Mouse (Mus musculus) left cerebral cortex, adult 18-20 months (tissue): Measurements from ENCODE around the gene Copz2. TPM values are rescaled to one million over a fixed set of nuclear protein-coding genes. Genes with fewer than 3 reads are reported as not detected.
A peak's percentile ranks its signal among the peaks of the same experiment; 100 is the strongest.
"Not testable (repeated sequence)": the region's sequence is repeated elsewhere in the genome, so short reads cannot be mapped to it uniquely, and the experiment has no call there.

ENCODE experiments used
- DNase-seq, 2 experiments: peaks; one replicate each; pipeline ENCODE4 v3.0.0; 2021 to 2022; ENCODE audit warnings: low spot score in 2 of 2, mixed read lengths in 1 of 2
- total RNA-seq, 2 experiments: library from RNA; stranded (reverse); gene quantifications; 2 replicates each; pipeline ENCODE4 v1.2.3; 2021

Gene Copz2
- total RNA-seq, 2 experiments from 2014 or later = 5.9 to 6.3 TPM

- DNase-seq = no peak
These were observed 21.8 kb upstream of the Copz2 start for GRCm38 (mm10) chr11:96827917-96828316.

DNA sequence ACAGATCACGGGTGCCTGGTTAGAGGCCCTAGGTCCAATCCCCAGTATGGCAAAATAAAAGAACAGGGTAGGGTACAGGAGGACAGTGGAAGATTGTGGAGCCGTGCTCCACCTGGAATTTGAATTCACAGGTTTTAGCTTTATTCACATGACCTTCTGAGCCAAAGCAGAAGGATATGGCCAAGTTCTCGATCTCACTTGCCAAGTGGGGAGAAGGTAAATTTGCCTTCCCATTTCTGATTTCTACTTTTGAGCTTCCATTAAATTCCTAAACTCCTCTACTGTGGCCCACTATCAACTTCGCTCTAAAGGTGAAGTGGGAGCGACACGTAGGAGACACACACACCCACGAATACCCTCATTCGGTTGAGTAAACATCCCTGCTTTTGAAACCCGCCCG, 20.8 kb upstream of the Copz2 start:
- DNase-seq = no peak

- DNase-seq = peak; percentile 43 to 57
These were observed 20.3 kb upstream of the Copz2 start for GRCm38 (mm10) chr11:96829403-96829812.

DNA sequence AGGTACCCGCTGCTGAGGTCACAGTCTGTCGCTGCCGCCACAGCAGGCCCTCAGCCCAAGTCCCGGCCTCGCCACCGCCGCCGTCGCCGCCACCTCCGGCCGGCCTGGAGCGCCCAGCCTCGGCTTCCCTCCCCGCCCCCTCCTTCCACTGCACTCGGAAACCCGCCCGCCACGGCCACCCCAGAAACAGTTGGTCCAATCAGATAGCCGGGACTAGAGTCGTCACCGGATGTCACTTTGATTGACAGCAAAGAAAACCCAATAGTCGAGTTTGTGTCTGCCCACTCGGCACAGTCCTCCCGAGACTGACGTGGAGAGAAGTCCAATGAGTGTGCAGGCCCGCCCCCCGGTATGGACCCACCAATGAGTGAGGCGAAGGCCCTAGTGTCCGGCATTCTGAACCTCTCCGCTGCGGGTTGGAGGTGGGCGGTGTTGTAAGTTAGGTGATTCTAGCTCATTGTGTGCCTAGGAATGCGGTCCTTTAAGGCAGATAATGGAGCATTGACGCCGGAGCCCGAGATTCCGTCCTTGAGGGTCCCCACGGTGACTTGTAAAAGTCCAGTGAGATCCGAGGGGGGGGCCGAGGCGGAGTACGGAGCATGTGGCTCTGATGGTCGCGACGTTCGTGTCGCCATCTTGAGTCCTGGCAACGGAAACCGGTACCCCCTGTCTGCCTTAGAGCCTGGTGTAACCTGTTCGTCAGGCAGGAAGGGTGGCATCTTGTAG, 19.7 kb upstream of the Copz2 start, which contains the start of gene Nfe2l1:
Gene Nfe2l1 (minus strand): TSS at position 156 of the 726 bp plus-strand sequence.
- DNase-seq = peak; percentile 98 to 99

- DNase-seq = no peak
These were observed 19.0 kb upstream of the Copz2 start for GRCm38 (mm10) chr11:96830539-96831216.

DNA sequence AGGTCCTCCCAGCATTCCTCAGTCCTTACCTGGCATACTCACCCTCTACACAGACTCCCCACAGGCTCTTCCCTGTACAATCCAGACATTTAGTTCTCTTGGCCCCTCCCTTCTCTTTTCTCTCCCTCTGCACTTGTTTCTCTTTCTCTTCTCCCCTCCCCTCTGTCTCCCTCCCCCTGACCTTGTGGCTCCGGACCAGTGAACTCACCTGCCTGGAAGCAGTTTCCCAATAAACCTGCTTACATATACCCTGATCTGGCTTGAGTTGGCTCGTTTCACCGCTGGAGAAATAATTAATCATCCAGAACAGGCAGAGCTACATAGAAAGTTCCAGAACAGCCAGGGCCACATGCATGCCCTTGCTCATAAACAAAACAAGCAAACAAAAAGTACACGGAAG, 18.2 kb upstream of the Copz2 start:
- DNase-seq = no peak

DNA sequence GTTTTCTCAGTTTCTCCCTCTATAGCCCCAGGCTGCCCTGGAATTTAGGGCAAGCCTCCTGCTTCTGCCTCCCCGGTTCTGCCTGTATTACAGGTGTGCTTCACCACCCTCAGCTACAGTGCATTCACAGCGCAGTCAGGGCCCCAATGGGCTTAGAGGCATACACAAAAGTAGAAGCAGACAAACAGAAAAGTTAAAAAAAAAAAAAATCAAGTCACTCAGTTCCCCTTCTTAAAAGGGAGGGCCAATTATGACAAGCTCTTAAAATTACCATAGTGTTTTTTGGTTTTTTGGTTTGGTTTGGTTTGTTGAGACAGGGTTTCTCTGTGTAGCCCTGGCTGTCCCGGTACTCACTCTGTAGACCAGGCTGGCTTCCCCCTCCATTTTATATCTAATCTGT, 17.1 kb upstream of the Copz2 start:
- no peak for DNase-seq

DNA sequence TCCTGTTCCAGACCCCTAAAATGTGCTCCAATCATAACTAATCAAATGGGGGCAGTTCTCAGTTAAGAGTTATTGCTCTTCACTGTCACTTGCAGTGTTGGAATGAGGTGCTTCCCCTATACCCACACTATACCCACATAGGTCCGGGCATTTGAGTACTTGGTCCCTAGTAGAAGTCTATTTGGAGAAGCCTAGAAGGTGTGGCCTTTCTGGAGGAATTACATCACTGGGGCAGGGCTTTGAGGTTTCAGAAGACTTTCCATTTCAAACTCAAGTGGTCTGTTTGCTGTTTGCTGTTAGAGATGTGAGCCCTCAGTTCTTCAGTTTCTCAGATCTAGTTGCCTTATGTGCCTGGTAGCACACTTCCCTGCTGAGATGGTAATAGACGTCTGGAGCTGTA, 16.7 kb upstream of the Copz2 start:
- DNase-seq = no peak

- DNase-seq = no peak
These were observed 15.5 kb upstream of the Copz2 start for GRCm38 (mm10) chr11:96834127-96834526.

- DNase-seq = no peak
These were observed 12.4 kb upstream of the Copz2 start for GRCm38 (mm10) chr11:96837298-96837697.

DNA sequence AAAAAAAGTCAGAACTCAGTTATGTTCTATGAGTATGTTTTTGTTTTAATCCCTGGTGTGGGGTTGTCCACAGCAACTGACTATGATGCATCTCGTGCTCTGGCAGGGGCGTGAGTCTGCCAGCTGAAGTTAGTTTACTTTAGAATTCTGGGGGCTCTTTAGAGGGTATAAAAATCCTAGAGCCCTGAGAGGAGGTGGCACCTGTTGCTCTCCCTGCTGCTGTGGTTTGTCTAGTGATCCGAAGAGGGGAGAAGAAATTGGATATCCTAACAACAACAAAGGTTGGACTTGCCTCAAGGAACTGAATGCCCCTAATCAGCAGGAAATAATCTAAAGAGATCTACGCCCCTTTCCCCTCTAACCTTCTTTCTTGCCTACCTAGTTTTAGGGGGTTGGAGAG, 11.3 kb upstream of the Copz2 start:
- DNase-seq = no peak

GRCm38 (mm10) chr11:96839428-96839827, 10.2 kb upstream of the Copz2 start:
- no peak for DNase-seq

- DNase-seq = no peak
These were observed 9.8 kb upstream of the Copz2 start for GRCm38 (mm10) chr11:96839877-96840276.

GRCm38 (mm10) chr11:96840290-96840689, 9.4 kb upstream of the Copz2 start:
- peak; percentile 59 to 75 for DNase-seq

DNA sequence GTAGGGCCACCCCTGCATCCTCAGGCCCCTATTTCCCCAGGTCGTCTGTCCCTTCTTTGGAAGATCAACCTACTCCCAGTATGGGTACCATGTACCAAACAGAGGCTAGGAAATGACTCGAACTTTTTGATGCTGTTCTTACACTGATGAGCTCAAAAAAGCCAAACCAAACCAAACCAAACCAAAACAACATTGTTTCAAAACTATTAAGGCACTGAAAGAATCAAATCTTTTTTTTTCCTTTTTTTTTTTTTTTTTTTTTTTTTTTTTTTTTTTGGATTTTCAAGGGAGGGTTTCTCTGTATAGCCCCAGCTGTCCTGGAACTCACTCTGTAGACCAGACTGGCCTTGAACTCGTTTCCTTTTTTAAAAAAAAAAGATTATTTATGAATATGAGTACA, 6.0 kb upstream of the Copz2 start:
- DNase-seq = no peak

- DNase-seq = no peak
These were observed 2.4 kb upstream of the Copz2 start for GRCm38 (mm10) chr11:96847240-96847639.

DNA sequence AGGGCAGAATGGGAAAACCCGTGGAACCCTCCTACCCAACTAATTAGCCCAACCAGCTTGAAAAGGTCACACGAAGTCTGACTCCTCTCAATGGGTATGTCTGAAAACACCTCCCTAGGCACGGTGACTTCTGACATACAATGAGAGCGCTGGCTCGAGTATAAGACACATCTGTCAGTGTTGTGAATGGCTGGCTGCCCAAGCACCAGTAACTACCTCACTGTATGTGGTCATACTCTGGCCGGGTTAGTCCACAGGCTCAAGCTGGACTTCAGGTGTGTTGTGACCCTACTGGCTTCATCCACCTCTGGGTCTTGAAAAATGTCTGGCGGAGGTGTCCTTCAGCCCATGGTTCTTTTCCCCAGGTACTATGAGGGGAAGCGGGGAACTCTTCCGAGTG, 976 bp upstream of the Copz2 start:
- DNase-seq = no peak

GRCm38 (mm10) chr11:96849145-96849544, 525 bp upstream of the Copz2 start:
- DNase-seq = not testable (repeated sequence)

DNA sequence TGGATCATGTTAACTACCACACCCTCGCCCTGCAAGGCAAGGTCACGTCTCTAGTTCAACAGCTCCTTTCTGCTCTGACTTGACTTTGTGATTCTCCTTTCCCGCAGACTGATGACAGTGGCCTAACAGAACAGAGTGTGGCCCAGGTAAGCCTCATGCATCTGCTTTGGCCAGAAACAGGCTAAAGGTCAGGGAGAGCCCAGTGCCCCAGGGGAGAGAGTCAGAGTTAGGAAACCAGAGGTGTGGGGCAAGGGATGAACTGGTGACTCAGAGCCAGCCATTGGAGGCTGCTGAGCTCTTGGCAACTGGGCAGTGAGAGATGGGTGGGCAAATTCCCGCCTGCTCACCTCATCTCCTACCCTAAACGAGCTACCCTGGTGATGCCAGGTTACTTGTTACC, 7.8 kb downstream of the Copz2 start:
- DNase-seq = no peak

DNA sequence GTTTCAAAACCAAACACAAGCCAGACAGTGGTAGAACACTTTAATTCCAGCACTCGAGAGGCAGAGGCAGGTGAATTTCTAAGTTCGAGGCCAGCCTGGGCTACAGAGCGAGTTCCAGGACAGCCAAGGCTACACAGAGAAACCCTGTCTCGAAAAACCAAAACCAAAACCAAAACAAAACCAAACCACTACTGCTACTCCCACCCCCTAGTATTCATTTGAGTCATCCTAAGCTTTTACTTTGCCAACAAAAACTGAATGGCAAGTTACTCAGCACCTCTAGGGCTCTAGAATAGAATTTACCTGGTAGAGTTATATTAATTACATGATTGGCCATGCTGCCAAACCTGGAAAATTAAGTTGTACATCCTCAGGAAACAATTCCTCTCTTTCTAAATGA, 10.0 kb downstream of the Copz2 start:
- DNase-seq = no peak

DNA sequence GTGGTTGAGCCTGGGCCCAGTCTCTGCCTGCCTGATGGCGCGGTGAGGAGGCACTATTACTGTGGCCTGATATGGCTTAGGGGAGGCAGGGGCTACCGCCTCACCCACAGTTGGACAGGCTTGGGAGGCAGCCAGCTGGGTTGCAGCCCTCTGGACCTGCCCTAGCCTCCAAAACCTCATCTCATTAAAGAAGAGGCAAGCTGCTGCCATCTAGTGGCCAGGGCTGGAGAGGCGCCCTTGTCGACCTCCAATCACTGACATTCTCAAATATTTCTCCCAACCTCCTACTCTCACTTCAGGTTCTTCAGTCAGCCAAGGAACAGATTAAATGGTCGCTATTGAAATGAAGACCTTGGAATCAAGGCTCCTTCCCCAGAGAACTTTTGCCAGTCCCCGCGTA, 10.9 kb downstream of the Copz2 start:
- DNase-seq = peak; percentile 72 to 81

DNA sequence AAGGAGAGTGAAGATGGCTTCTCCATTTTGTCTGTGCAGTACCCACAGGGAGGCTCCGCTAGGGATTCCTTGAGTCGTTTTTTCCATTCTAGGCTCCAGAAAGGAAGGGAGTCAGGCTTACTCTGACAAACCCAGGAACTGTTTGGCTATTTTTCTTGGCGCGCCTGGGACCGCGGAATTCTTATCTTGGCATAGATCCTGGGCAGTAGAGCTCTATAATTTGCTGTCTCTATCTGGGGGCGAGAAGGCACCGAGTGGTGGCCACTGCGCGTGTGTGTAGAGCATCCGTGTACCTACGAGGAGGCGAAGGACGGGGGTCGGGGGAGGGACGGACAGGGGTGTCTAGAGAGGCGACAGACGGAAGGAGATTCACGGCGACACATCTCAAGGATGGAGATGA, 11.8 kb downstream of the Copz2 start:
- peak in 1 of 2 experiments; percentile 30 for DNase-seq

GRCm38 (mm10) chr11:96861878-96862289, 12.2 kb downstream of the Copz2 start:
- DNase-seq = peak; percentile 95 to 96
